Comparison of ENCODE assay signal across 27 mouse cellular contexts in the genomic region with DNA sequence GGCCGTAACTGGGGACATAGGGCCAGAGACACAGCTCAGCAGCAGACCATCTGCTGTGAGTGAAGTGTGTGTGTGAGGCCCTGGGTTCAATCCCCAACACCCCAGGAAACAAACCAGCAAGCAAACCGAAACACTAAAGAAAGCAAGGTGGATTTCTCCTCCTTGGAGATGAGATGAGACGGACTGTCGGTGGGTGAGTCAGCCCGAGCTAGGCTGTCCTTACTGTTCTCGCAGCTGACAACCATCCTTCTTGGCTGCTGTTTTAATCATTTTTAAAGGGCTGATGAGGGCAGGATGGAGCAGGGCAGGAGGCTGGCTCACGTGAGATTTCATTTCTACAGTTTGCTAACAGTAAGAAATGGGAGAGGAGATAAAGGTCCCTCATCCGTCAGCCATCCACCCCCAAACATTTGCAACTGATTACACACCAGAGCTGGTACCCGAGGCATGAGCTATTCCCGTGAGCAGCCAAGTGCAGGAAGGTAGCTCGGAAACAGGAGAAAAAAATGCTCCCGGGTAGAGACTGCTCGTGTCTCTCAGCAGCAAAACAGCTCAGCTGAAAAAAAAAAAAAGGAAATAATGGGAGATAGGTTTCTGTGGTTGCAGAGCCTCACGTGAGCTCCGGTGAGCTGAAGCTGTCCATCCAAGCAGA. TPM values are rescaled to one million over a fixed set of nuclear protein-coding genes. Genes with fewer than 3 reads are reported as not detected.
A peak's percentile ranks its signal among the peaks of the same experiment; 100 is the strongest.
DNase-seq lines count a peak whose midpoint lies in the region; ATAC-seq and TF ChIP-seq lines count a peak whose summit lies in the region.
"Had no signal": no experiment of that assay in that cellular context is flagged by ENCODE, and none has a peak within 500 bp of the region (broad histone marks: within the 10 kb centered on the region; RNA-seq: fewer than 3 reads in every experiment).

No protein-coding gene starts in this region.

- TF ChIP-seq EP300 in CH12.LX (IDR thresholded peaks at IDR 0.05; ENCODE audit: low read length): no peak
- peak; percentile 78 to 93 for TF ChIP-seq EP300 in MEL (IDR thresholded peaks at IDR 0.05; ENCODE audit: low read depth in 1 of 2, low read length in 2 of 2)

- H3K27ac ChIP-seq in CH12.LX (ENCODE audit: insufficient read depth, low read depth): no peak overlapping the region
- peak overlapping the region; percentile 91 for H3K27ac ChIP-seq in MEL (ENCODE audit: control insufficient read depth, low read depth, low read length)
- 0 out of 2 replicates have a peak overlapping the region, but pooled peaks have one; percentile 50 for H3K27ac ChIP-seq in limb, embryonic 10.5 days
- H3K27ac ChIP-seq in forebrain, postnatal 0 days (ENCODE audit: low read depth, low read length): no peak overlapping the region
- H3K27ac ChIP-seq: forebrain, embryonic 12.5 days; gastrocnemius, adult 2 months; heart, embryonic 15.5 days; hindbrain, embryonic 10.5 days; liver, embryonic 14.5 days; neural tube, embryonic 12.5 days had no signal

- H3K27me3 ChIP-seq in CH12.LX (replicated peaks) (no peaks in the 10 kb centered on the region), MEL (ENCODE audit: control insufficient read depth in 1 of 2, insufficient read depth in 2 of 2, low read length in 2 of 2) (no peaks in the 10 kb centered on the region)
- H3K27me3 ChIP-seq in limb, embryonic 10.5 days (ENCODE audit: low read depth, poor library complexity, severe bottlenecking): no peaks in the 10 kb centered on the region
- no peaks in the 10 kb centered on the region for H3K27me3 ChIP-seq in forebrain, postnatal 0 days (ENCODE audit: insufficient read depth, low read length)
- H3K27me3 ChIP-seq: forebrain, embryonic 12.5 days; heart, embryonic 15.5 days; neural tube, embryonic 12.5 days had no signal

- TF ChIP-seq RAD21 in CH12.LX (IDR thresholded peaks at IDR 0.05; ENCODE audit: low read depth, low read length) (no peak), MEL (IDR thresholded peaks at IDR 0.05; ENCODE audit: low read depth, low read length) (no peak)

- no peak overlapping the region for H3K4me2 ChIP-seq in CH12.LX (ENCODE audit: insufficient read depth, low read depth, poor library complexity, severe bottlenecking)
- H3K4me2 ChIP-seq in forebrain, postnatal 0 days (ENCODE audit: low read depth): no peak overlapping the region
- H3K4me2 ChIP-seq: forebrain, embryonic 12.5 days; heart, embryonic 15.5 days; neural tube, embryonic 12.5 days had no signal

- DNase-seq in left cerebral cortex, adult 18-20 months (ENCODE audit: low spot score in 2 of 2): peak; percentile 4 to 10
- no peak for DNase-seq in left cerebral cortex, postnatal 4 days
- DNase-seq in CH12.LX (ENCODE audit: extremely low read depth): no peak
- DNase-seq in MEL (ENCODE audit: low read depth, low spot score): peak; percentile 84
- DNase-seq in limb, embryonic 10.5 days (ENCODE audit: low spot score): no peak
- DNase-seq in forebrain, postnatal 0 days: no peak
- no peak for DNase-seq in heart, postnatal 14 days
- DNase-seq: adrenal gland, postnatal 14 days; cerebellum, adult 8-10 months; gastrocnemius, adult 2 months; kidney, postnatal 4 days; thymus, adult 18-20 months had no signal

- no peaks in the 10 kb centered on the region for H3K36me3 ChIP-seq in CH12.LX (replicated peaks in 1 of 2; ENCODE audit: control insufficient read depth in 1 of 2, insufficient read depth in 1 of 2, low read length in 1 of 2)
- peaks cover 0 to 4% of the 10 kb centered on the region in 2 experiments; a peak in 2 of 4 replicates for H3K36me3 ChIP-seq in MEL (ENCODE audit: control insufficient read depth in 1 of 2, insufficient read depth in 2 of 2, low read length in 2 of 2)
- H3K36me3 ChIP-seq in limb, embryonic 10.5 days: no peaks in the 10 kb centered on the region
- H3K36me3 ChIP-seq in forebrain, postnatal 0 days (ENCODE audit: insufficient read depth): no peaks in the 10 kb centered on the region
- H3K36me3 ChIP-seq: forebrain, embryonic 12.5 days; G1E; heart, embryonic 15.5 days; hindbrain, embryonic 10.5 days; neural tube, embryonic 12.5 days had no signal

- dilution Hi-C loops in CH12.LX (cut with MboI; ENCODE audit: extremely low pct_ligation_motif_present, extremely low pct_unique_long_range_greater_than_20kb, low sequenced_read_pairs): no loop called here

- peaks cover 17 to 52% of the 10 kb centered on the region in 2 experiments for H3K4me1 ChIP-seq in CH12.LX (ENCODE audit: control insufficient read depth in 1 of 2, insufficient read depth in 2 of 2)
- peaks cover 9 to 25% of the 10 kb centered on the region in 2 experiments for H3K4me1 ChIP-seq in MEL (ENCODE audit: control insufficient read depth in 1 of 2, insufficient read depth in 2 of 2, low read length in 2 of 2)
- peaks cover 48% of the 10 kb centered on the region for H3K4me1 ChIP-seq in limb, embryonic 10.5 days
- H3K4me1 ChIP-seq in forebrain, postnatal 0 days (ENCODE audit: insufficient read depth): no peaks in the 10 kb centered on the region
- H3K4me1 ChIP-seq: forebrain, embryonic 12.5 days; heart, embryonic 15.5 days; hindbrain, embryonic 10.5 days; neural tube, embryonic 12.5 days had no signal

- in situ Hi-C loops in CH12.LX (cut with MboI; ENCODE audit: low pct_ligation_motif_present, low pct_unique_long_range_greater_than_20kb, low sequenced_read_pairs): no loop called here

- H3K79me2 ChIP-seq in CH12.LX (replicated peaks; ENCODE audit: control insufficient read depth, extremely low read depth, insufficient read depth, poor library complexity, severe bottlenecking) (no peaks in the 10 kb centered on the region), MEL (ENCODE audit: control insufficient read depth, insufficient read depth, low read length, poor library complexity) (no peaks in the 10 kb centered on the region; the same call in 1 of the 2 replicates)

- TF ChIP-seq CTCF in CH12.LX (conservative IDR thresholded peaks at IDR 0.05 in 1 of 2, IDR thresholded peaks at IDR 0.05 in 1 of 2; ENCODE audit: low read depth in 2 of 2, low read length in 2 of 2) (no peak), MEL (IDR thresholded peaks at IDR 0.05 in 2 of 3, conservative IDR thresholded peaks at IDR 0.05 in 1 of 3; ENCODE audit: control insufficient read depth in 1 of 3, insufficient read depth in 1 of 3, low read depth in 2 of 3, low read length in 3 of 3, poor library complexity in 1 of 3, severe bottlenecking in 1 of 3) (no peak)
- no peak for TF ChIP-seq CTCF in forebrain, postnatal 0 days (IDR thresholded peaks at IDR 0.05; ENCODE audit: low read depth)

- no peak for ATAC-seq in forebrain, postnatal 0 days
- ATAC-seq: inflammation-experienced regulatory T-cells, adult 6 months had no signal

- intact Hi-C loops in left cerebral cortex, postnatal 4 days (cut with DNase I): no loop called here
- intact Hi-C loops in heart, postnatal 14 days (cut with DNase I): no loop called here

- no peak overlapping the region for H3K4me3 ChIP-seq in CH12.LX (replicated peaks in 1 of 3; ENCODE audit: low read depth in 2 of 3, low read length in 2 of 3, poor library complexity in 1 of 3)
- peak overlapping the region; percentile 58 to 67 for H3K4me3 ChIP-seq in MEL (ENCODE audit: control insufficient read depth in 1 of 2, insufficient read depth in 1 of 2, low read depth in 2 of 2, low read length in 2 of 2)
- H3K4me3 ChIP-seq in limb, embryonic 10.5 days: no peak overlapping the region
- no peak overlapping the region for H3K4me3 ChIP-seq in forebrain, postnatal 0 days (ENCODE audit: low read depth, low read length)
- H3K4me3 ChIP-seq: forebrain, embryonic 12.5 days; gastrocnemius, adult 2 months; heart, embryonic 15.5 days; hindbrain, embryonic 10.5 days; neural tube, embryonic 12.5 days had no signal

- WGBS in limb, embryonic 10.5 days: 54% methylated on average over 15 of the region's 15 CpGs
- 77% methylated on average over 15 of the region's 15 CpGs for WGBS in forebrain, postnatal 0 days

- no peak for TF ChIP-seq POLR2A in CH12.LX (IDR thresholded peaks at IDR 0.05; ENCODE audit: low read depth, low read length)
- TF ChIP-seq POLR2A in MEL (IDR thresholded peaks at IDR 0.05; ENCODE audit: control insufficient read depth in 1 of 2, insufficient read depth in 1 of 2, low read depth in 1 of 2, low read length in 2 of 2, poor library complexity in 1 of 2): peak; percentile 29 to 75; a peak in 2 of 4 replicates

- H3K9me3 ChIP-seq in CH12.LX (replicated peaks; ENCODE audit: low read length) (peaks cover 7% of the 10 kb centered on the region), MEL (replicated peaks; ENCODE audit: insufficient read depth, low read length) (no peaks in the 10 kb centered on the region)
- no peaks in the 10 kb centered on the region for H3K9me3 ChIP-seq in limb, embryonic 10.5 days (replicated peaks)
- no peaks in the 10 kb centered on the region for H3K9me3 ChIP-seq in forebrain, postnatal 0 days (ENCODE audit: low read length)
- H3K9me3 ChIP-seq: forebrain, embryonic 12.5 days; G1E; heart, embryonic 15.5 days; hindbrain, embryonic 10.5 days; neural tube, embryonic 12.5 days had no signal

- no peak overlapping the region for H3K9ac ChIP-seq in CH12.LX (ENCODE audit: insufficient read depth, low read depth)
- peak overlapping the region; percentile 76 for H3K9ac ChIP-seq in MEL (ENCODE audit: control insufficient read depth, low read depth, low read length, poor library complexity, severe bottlenecking)
- no peak overlapping the region for H3K9ac ChIP-seq in forebrain, postnatal 0 days
- H3K9ac ChIP-seq: forebrain, embryonic 12.5 days; heart, embryonic 15.5 days; liver, embryonic 14.5 days; neural tube, embryonic 12.5 days had no signal

TF ChIP-seq in CH12.LX, 34 proteins besides CTCF, POLR2A, EP300 and RAD21 (continues in another document):
- peak; percentile 30 for TF ChIP-seq BHLHE40 (IDR thresholded peaks at IDR 0.05; ENCODE audit: low read depth, low read length)
- TF ChIP-seq ETS1 (conservative IDR thresholded peaks at IDR 0.05; ENCODE audit: low read depth, low read length): no peak
- no peak for TF ChIP-seq USF2 (conservative IDR thresholded peaks at IDR 0.05; ENCODE audit: low read depth, low read length)

TF ChIP-seq in MEL, 35 proteins besides CTCF, POLR2A, EP300 and RAD21 (continues in another document):
- no peak for TF ChIP-seq GABPA (IDR thresholded peaks at IDR 0.05; ENCODE audit: low read depth, low read length)
- no peak for TF ChIP-seq ELF1 (IDR thresholded peaks at IDR 0.05; ENCODE audit: low read depth, low read length)
- peak; percentile 88 for TF ChIP-seq ETS1 (IDR thresholded peaks at IDR 0.05; ENCODE audit: low read depth, low read length)

RNA-seq across cellular contexts. Expression of a gene that starts 27.3 kb away (rescaled TPM):
- total RNA-seq in left cerebral cortex, adult 18-20 months (2021): not detected
- not detected for total RNA-seq in left cerebral cortex, postnatal 4 days (2021)
- total RNA-seq in CH12.LX (2012; rRNA removed) (0.25 and 0.38 TPM in 2 replicates), CH12.LX (2014; rRNA removed) (0.15 and 0.39 TPM in 2 replicates), MEL (2012; rRNA removed) (0.13 TPM in 1 of 2 replicates, not detected in the other)
- polyA plus RNA-seq in CH12.LX (2012; ENCODE audit: insufficient read length, low read depth) (0.21 and 0.71 TPM in 2 replicates), MEL (2012; ENCODE audit: insufficient read depth in 1 of 2, insufficient read length in 2 of 2, low read depth in 1 of 2, low replicate concordance in 2 of 2, missing spikeins in 1 of 2) (not detected)
- polyA plus RNA-seq in limb, embryonic 10.5 days (2016; fragmentation: Nextera tagmentation; extraction: Ambion mirVana): not detected in 2 replicates
- total RNA-seq in forebrain, postnatal 0 days (2014; rRNA removed): 0.23 TPM in 1 of 2 replicates, not detected in the other
- polyA plus RNA-seq in forebrain, postnatal 0 days (2015; fragmentation: Nextera tagmentation; extraction: Ambion mirVana): not detected in 2 replicates
- total RNA-seq in heart, postnatal 14 days (2021): not detected
- total RNA-seq: G1E; gastrocnemius, adult 2 months; granulocyte monocyte progenitor cell, adult 5-6 weeks; megakaryocyte, adult 5-6 weeks; monocyte, adult 5-6 weeks had no signal
- polyA plus RNA-seq: C2C12; forebrain, embryonic 12.5 days; G1E; heart, embryonic 15.5 days; hindbrain, embryonic 10.5 days; inflammation-experienced regulatory T-cells, adult 6 months; kidney, embryonic 14.5 days; limb, embryonic 11.5 days; lung, embryonic 16.5 days; urinary bladder, adult 2 months had no signal

Comparison
In these comparisons a context has a peak if more than half of its experiments do, and no peak if none do; other contexts are left out.
1. DNase-seq: peak in left cerebral cortex, adult 18-20 months (2 of 2) and MEL (single experiment); none in left cerebral cortex, postnatal 4 days (single experiment), CH12.LX (single experiment), limb, embryonic 10.5 days (single experiment), forebrain, postnatal 0 days (single experiment) and heart, postnatal 14 days (0 of 2).
2. H3K27ac ChIP-seq: peak in MEL (single experiment) and limb, embryonic 10.5 days (single experiment); none in CH12.LX (single experiment) and forebrain, postnatal 0 days (single experiment).
3. H3K4me3 ChIP-seq: peak in MEL (2 of 2); none in CH12.LX (0 of 3), limb, embryonic 10.5 days (single experiment) and forebrain, postnatal 0 days (single experiment).